Mouse (Mus musculus) lung, postnatal 0 days (tissue): ENCODE results near the gene Tdgf1.

Source experiments
- CTCF ChIP-seq: IDR thresholded peaks from 2 replicates; pipeline ENCODE4 v1.5.1; 2016; ENCODE audit warnings: antibody characterized with exemption, mild to moderate bottlenecking
- EP300 ChIP-seq: IDR thresholded peaks from 2 replicates; pipeline ENCODE4 v1.6.1; 2016; ENCODE audit warnings: antibody characterized with exemption, mild to moderate bottlenecking, control low read depth

GRCm38 (mm10) chr9:110908631-110909016 lies 37.3 kb downstream of the Tdgf1 start:
- TF ChIP-seq CTCF: no peak
- TF ChIP-seq EP300: no peak
